Mouse (Mus musculus) CD8-positive naive resting alpha-beta T cell, adult 2 months (primary cell): ENCODE measurements around the gene Gm3512.
A peak's percentile ranks its signal among the peaks of the same experiment; 100 is the strongest.
"Not testable (repeated sequence)": the region's sequence is repeated elsewhere in the genome, so short reads cannot be mapped to it uniquely, and the experiment has no call there.

Experiments used
- DNase-seq, 2 experiments: peaks; one replicate each; pipeline ENCODE4 v3.0.0; 2022; ENCODE audit warnings: low read depth in 2 of 2, low spot score in 2 of 2

The Gm3512 gene

DNA sequence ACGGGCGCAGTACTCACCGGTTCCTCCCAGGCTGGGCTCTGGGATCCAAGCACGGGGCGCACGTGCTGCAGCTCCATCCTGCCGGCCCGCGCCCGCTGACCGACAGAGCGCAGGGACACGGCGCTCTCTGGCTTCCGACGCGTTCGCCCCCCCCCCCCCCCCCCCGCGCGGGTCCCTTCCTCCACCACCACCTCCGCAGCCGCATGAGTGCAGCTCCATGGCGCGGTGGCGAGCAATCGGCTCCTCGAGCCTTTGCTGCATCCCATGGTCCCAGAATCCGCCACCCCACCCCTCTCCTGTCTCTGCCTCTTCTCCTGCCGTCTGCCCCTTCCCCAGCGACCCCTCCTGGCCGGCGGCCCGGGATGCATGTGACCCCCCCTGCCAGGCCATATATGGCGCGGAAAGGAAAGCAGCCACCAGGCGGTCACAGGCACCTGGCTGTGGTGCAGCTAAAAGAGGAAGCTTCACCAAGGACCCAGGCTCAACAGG is at the start of gene Gm3512:
Gene Gm3512, minus strand, starts transcription at position 51 of the 489 bp plus-strand sequence.
- DNase-seq, result not testable (repeated sequence)

DNA sequence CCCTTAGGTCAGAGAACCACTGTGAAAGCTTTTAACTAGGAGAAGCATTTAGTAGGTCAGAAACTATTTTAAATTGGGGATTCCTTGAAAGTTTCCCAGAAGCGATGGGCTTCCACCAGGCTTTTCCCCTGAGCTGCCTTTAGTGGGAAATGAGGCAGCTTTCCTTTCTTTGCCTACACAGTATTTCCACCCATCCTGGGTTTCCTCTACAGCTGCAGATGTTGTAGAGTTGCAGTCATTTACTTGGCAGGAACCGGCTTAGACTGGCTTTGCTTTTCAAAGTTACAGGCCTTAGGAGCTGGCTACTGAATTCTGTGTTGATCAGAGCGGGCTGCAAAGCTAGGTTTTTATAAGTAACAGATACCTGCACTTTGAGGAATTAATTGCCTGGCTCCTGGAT is 25.7 kb upstream of the Gm3512 start:
- DNase-seq, result peak in 1 of 2 experiments; percentile 0

DNA sequence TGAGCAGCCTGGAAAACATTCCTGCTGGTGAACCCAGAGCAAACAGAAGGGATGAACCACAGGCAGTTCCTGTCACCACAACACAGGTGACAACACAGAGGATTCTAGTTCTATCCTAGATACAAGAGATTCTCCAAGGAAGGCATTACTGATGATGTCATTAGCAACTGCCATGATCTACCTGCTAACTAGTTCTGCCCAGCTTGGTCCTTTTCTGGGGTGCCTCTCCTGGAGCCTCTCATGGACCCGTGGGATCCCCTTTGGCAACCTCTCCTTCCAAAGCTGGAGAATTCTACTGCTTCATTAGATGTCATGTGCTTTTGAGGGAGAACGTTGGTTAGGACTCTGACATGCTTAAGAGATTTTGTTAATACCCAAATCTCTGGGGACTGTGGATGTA is 20.1 kb upstream of the Gm3512 start, which contains the start of gene Gm16434:
Gene Gm16434, minus strand, starts transcription at position 101 of the 400 bp plus-strand sequence.
- DNase-seq, result not testable (repeated sequence)

DNA sequence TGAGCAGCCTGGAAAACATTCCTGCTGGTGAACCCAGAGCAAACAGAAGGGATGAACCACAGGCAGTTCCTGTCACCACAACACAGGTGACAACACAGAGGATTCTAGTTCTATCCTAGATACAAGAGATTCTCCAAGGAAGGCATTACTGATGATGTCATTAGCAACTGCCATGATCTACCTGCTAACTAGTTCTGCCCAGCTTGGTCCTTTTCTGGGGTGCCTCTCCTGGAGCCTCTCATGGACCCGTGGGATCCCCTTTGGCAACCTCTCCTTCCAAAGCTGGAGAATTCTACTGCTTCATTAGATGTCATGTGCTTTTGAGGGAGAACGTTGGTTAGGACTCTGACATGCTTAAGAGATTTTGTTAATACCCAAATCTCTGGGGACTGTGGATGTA is 49.0 kb downstream of the Gm3512 start, which contains the start of gene Gm6676:
Gene Gm6676, minus strand, starts transcription at position 101 of the 400 bp plus-strand sequence.
- not testable (repeated sequence) for DNase-seq

DNA sequence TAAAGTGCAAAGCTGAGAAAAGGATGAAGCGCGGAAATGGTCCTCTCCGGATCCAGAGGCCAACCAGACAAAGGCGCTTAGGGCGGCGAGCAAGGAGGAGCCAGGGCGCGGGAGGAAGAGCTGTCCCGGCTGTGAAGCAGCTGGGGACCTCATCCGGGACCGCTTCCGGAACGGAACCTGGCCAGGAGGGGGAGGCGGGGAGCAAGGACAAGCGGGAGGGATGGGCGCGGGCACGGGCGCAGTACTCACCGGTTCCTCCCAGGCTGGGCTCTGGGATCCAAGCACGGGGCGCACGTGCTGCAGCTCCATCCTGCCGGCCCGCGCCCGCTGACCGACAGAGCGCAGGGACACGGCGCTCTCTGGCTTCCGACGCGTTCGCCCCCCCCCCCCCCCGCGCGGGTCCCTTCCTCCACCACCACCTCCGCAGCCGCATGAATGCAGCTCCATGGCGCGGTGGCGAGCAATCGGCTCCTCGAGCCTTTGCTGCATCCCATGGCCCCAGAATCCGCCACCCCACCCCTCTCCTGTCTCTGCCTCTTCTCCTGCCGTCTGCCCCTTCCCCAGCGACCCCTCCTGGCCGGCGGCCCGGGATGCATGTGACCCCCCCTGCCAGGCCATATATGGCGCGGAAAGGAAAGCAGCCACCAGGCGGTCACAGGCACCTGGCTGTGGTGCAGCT is 69.1 kb downstream of the Gm3512 start:
- not testable (repeated sequence) for DNase-seq
